Mouse (Mus musculus): Measurements from ENCODE around the gene Jmjd1c.

The Jmjd1c gene

DNA sequence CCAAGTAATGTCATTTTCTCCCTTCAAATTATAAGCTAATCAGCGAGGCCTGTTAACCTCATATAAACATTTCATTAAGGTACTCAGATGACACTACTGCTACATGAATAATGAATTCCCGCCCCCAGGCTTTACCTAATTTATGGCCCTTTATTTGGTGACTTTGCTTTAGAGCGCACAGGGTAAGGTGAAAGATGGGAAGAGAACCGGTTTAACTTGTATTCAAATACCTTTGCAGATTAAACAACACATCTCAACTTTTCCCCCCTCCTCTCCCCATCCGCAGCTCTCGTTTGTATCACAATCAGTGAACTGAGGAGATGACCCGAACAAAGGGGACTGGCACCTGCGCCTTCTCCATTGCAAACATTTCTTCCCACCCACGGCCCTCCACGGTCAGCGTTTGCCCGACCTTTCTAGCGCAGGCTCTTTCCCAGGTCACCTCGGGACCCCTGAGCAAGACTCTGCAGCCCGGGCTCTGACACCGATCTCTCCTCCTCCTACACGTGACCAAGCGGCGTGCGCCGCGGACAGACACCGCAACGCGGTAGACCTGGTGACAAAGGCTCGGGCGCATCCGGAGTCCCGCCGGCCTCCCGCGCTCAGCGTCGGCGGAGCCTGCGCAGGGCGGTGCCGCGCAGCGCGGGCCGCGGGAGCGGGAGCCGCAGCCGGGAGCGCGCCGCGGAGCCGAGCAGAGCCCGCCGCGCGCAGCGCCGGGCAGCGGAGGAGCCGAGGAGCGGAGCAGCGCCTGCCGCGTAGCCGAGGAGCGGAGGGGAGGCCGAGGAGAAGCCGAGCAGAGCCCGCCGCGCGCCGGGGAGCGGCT lies at the start of gene Jmjd1c:
TSS of gene Jmjd1c (plus strand) at position 328 of the 823 bp plus-strand sequence.
- no peak for DNase-seq (ENCODE audit: low read depth)

GRCm38 (mm10) chr10:67047712-67048645 lies 47.9 kb upstream of the Jmjd1c start:
- DNase-seq (ENCODE audit: low read depth): no peak

GRCm38 (mm10) chr10:67048871-67049615 lies 46.9 kb upstream of the Jmjd1c start:
- no peak for DNase-seq (ENCODE audit: low read depth)

GRCm38 (mm10) chr10:67049621-67050020 lies 46.3 kb upstream of the Jmjd1c start:
- no peak for DNase-seq (ENCODE audit: low read depth)

GRCm38 (mm10) chr10:67050766-67051165 lies 45.2 kb upstream of the Jmjd1c start:
- DNase-seq (ENCODE audit: low read depth): no peak

- DNase-seq (ENCODE audit: low read depth): no peak
These were observed 44.5 kb upstream of the Jmjd1c start for GRCm38 (mm10) chr10:67051466-67051865.

- DNase-seq (ENCODE audit: low read depth): no peak
These were observed 43.5 kb upstream of the Jmjd1c start for GRCm38 (mm10) chr10:67052429-67052828.

DNA sequence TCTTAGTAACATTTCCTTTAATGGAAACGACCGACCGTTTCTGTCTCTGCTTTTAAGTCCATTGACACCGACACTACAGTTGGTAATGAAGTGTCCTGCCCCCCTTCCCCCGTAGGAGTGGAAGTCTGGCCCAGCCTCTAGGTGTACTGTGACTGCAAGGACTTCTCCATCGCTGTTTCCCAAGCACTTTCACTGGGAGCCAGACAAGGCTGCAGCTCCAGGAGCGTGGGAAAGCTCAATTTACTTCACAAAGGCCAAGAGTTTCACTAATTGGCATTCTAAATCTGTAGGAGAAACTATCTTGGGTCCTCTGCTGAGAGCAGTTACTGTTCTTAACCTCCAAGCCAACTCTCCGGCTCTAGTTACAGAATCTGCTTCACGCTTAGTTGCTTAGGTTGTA lies 42.5 kb upstream of the Jmjd1c start:
- no peak for DNase-seq (ENCODE audit: low read depth)

DNA sequence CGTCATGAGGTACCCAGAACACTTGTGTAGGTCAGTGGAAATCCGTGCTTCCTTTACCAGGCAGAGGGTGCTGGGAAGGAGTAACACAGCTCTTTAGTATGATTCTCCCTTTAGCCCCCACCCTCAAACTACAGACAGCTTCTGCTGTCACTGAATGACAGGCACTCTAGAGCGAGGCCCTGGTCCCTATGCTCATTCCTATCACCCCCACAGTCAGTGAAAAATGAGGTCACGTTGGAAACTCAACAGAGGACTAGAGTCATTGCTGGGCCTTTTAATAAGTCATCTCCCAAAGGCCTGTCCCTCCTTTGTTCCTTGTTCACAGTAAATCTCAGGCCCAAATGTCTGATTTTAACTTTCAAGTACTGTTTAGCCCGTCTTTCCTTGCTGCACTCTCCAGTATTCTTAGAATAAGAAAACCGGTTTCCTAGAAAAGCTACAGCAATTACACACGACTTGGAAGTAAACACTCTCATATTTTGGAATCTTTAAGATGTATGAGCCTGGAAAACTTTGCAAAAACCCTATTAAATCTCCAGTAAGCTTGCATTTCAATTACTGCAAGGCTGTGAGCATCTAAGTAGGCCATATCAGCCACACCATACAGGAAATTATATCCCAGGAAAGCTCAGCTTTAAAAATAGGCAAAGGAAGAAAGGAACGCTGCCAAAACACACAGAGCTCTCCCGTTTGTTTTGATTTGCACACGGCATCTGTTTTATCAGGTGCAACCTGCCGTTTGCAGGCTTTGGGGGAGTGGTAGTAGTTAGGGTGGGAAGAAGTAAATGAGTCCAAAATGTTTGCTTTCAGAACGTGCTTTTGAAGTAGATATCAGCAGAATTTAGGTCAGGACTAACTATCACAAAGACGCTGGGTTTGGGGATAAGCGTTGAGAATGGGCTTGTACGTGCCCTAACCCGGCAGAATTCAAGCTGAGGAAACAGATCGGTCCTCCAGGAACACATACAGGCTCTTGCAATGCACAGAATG lies 39.8 kb upstream of the Jmjd1c start:
- DNase-seq (ENCODE audit: low read depth): no peak

GRCm38 (mm10) chr10:67057208-67057607 lies 38.7 kb upstream of the Jmjd1c start:
- no peak for DNase-seq (ENCODE audit: low read depth)

- no peak for DNase-seq (ENCODE audit: low read depth)
These were observed 38.2 kb upstream of the Jmjd1c start for GRCm38 (mm10) chr10:67057696-67058095.

DNA sequence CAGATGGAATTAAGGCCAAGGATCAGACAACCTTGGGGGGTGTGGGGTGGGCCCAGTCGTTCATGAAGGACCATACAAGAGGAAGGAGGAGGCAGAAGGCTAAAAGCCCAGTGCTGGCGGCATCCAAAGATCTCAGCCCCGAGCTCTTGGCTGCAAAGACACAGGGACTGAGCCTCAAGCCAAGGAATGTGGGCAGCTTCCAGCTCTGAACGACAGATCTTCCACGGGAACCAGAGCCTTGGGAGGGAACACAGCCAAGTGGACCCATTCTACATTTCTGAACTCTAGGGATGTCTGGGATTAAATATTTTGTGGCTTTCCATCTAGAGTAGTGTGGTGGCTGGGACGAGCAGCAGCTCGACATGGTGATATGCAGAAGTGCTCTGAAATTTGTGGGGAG lies 37.6 kb upstream of the Jmjd1c start:
- DNase-seq (ENCODE audit: low read depth): no peak

DNA sequence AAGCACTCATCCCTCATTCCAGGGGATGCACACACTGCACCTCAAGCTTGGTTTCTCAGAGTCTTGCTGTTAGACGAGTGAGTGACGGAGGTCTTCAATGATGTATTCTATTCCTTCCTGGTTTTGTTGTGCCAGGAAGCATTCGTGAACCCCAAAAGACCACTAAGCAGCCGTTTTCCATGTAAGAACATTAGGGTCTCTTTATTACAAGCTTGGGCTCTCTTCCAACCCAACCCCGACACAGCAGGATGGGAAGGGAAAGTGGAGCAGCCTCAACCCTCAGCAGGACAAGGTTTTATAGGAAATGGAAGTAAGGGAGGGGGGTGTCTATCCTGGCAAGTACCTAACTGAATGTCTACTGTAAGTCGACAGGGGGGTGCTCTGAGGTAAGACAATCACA lies 37.2 kb upstream of the Jmjd1c start:
- no peak for DNase-seq (ENCODE audit: low read depth)

GRCm38 (mm10) chr10:67061367-67061801 lies 34.5 kb upstream of the Jmjd1c start:
- DNase-seq (ENCODE audit: low read depth): no peak

DNA sequence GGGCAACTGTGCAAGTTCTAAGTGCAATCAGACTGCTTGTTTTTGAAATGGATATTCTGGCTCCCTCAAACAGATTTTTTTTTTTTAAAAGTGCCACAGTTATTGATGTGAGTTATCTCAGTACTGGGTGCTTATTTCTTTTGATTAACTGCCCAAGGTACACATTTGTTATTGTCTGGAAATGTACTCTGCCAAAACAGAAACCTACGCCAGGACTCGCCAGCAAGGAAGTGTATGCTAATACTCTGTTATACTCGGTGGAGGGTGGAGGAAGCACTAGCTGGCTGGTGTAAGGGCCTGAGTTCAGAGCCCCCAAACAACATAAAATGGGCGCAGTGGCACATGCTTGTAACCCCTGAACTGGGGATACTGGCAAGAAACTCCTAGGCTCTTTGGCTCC lies 34.1 kb upstream of the Jmjd1c start:
- DNase-seq (ENCODE audit: low read depth): no peak

- DNase-seq (ENCODE audit: low read depth): no peak
These were observed 30.5 kb upstream of the Jmjd1c start for GRCm38 (mm10) chr10:67065277-67065887.

- no peak for DNase-seq (ENCODE audit: low read depth)
These were observed 30.0 kb upstream of the Jmjd1c start for GRCm38 (mm10) chr10:67065927-67066326.

- no peak for DNase-seq (ENCODE audit: low read depth)
These were observed 29.5 kb upstream of the Jmjd1c start for GRCm38 (mm10) chr10:67066421-67066820.

GRCm38 (mm10) chr10:67069013-67069412 lies 26.9 kb upstream of the Jmjd1c start:
- no peak for DNase-seq (ENCODE audit: low read depth)

GRCm38 (mm10) chr10:67071389-67071788 lies 24.5 kb upstream of the Jmjd1c start:
- no peak for DNase-seq (ENCODE audit: low read depth)
